Mouse (Mus musculus) cortical plate, adult 2 months (tissue): ENCODE results near the gene Gm44511.

Experiments
- CTCF ChIP-seq: fragments of 200-500 bp; IDR thresholded peaks from 2 replicates; pipeline ENCODE4 v1.5.1; 2011; ENCODE audit warnings: mild to moderate bottlenecking, control low read depth, low read length; ENCODE audit not compliant: insufficient read depth; ENCODE audit errors: extremely low read depth
- POLR2A ChIP-seq: fragments of 200-500 bp; IDR thresholded peaks from 2 replicates; pipeline ENCODE4 v1.6.1; 2011; ENCODE audit warnings: mild to moderate bottlenecking, low read length, control low read depth; ENCODE audit not compliant: insufficient read depth; ENCODE audit errors: extremely low read depth

DNA sequence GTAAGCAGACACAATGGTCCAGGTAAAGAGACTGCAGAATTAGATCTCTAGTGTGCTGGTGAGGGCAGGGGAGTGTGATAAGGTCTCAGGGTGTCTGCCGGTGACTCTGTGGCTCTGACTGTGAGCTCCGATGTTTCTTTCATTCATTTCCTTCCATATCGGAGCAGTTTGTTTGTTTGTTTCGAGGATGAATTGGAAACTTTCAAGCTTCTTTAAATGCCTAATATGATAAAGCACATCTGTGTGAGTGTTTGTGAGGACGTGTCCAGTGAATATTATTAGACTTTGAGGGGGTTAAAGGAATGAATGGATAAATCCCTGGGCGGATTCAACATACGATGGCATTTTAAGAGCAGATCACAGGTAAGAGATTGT lies 26.2 kb downstream of the Gm44511 start:
- no peak for TF ChIP-seq POLR2A
- TF ChIP-seq CTCF: no peak
